Mouse (Mus musculus): ENCODE data around the gene Papss1.

- TF ChIP-seq CTCF (IDR thresholded peaks at IDR 0.05; ENCODE audit: borderline replicate concordance, insufficient read depth, low read depth, low read length) (no peak), POLR2A (IDR thresholded peaks at IDR 0.05; ENCODE audit: borderline replicate concordance, insufficient read depth, low read length) (no peak)
Measured at GRCm38 (mm10) chr3:131570506-131570905, 5.9 kb downstream of the Papss1 start.

Measured in cerebellum, adult 2 months (tissue).